Mouse (Mus musculus) lung, postnatal 14 days (tissue): ENCODE data around the gene Eng.
A peak's percentile ranks its signal among the peaks of the same experiment; 100 is the strongest.

Experiments used
- DNase-seq: peaks from one replicate; pipeline ENCODE4 v3.0.0; 2021

Gene Eng

DNA sequence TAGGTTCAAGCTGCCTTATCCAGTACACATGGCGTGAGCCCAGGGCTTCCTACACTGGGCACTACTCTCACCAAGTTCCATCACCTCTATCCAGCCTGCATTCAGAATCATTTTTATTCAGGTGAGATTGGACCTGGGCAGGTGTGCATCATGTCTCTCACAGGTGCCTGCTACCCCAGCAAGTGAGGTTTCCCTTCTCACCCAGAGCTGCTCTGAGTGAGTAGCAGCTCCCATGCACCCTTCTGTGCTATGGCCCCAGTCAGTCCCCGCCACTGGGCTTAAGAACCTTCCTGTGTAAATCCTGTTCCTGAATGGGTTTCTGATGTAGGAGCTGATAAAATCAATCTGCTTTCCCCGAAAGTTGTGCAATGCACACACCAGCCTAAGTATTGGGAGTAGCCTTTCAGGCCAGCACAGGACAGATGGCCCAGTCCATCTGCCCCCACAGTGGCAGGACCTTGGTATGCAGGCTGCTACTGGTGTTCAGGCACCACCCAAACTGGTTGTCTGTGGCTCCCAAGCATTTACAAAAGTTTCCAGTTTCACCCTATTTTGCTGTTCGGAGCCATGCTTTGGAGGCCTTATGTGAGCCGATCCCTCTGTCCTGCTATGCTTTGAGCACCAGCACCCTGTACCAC lies 22.2 kb upstream of the Eng start:
- no peak for DNase-seq

- peak; percentile 73 for DNase-seq
Observed at GRCm38 (mm10) chr2:32625212-32625872, 21.1 kb upstream of the Eng start.

GRCm38 (mm10) chr2:32625873-32626694 lies 20.3 kb upstream of the Eng start:
- no peak for DNase-seq

GRCm38 (mm10) chr2:32627266-32628043 lies 18.9 kb upstream of the Eng start:
- no peak for DNase-seq

DNA sequence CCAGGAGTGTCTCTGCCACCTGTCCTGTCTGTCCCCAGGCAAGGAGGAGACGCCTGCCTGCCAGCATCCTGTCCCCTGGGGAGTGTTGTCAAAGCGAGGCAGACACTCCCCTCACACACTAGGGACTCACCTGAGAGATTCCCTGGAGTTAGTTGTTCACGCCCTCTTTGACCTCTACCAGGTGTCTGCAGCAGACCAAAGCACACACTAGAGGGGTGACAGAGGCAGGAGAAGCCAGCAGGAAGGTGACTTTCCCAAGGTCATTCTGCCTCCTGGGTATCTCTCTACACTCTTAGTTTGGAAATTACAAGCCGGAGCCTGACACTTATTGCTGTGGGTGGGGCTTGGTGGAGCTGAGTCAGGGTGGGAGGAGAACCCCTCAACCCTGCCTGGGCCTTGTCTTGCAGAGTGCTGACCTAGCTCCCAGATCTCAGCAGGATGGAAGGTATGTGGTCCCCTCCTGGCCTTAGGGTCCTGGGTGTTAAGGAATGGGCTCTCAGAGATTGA lies 18.3 kb upstream of the Eng start:
- no peak for DNase-seq

DNA sequence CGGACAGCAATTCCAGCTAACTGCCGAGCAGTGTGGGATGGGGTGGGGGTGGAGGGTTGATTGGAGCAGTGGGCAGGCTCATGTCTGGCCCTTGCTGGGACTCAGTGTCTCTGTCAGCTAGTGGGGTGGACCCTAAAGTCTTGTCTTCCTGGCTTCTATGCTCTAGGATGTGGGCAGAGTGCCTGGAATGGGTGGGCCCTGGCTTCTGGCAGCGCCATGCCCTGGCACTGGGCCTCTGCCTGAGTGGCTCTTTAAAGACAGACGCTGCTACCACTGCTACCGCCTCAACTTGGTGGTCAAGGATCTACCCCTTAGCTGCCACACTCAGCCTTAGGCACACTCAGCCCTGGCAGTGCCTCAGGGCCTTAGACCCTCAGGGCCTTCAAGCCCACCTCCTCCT lies 17.7 kb upstream of the Eng start:
- DNase-seq, result peak; percentile 89

- peak; percentile 71 for DNase-seq
Observed at GRCm38 (mm10) chr2:32629276-32629976, 17.0 kb upstream of the Eng start.

DNA sequence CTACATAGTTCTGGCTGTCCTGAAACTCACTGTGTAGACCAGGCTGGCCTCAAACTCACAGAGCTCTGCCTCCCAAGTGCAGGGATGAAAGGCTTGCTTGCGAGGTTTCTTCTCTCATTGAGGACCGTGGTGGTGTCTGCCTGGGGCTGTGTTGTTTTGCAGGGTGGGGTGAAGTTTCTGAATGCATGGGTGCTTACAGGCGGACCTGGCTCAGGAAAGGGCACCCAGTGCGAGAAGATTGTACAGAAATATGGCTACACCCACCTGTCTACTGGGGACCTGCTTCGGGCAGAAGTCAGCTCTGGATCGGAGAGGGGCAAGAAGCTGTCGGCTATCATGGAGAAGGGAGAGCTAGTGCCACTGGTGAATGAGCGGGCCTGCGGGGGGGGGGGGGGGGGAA lies 16.4 kb upstream of the Eng start:
- no peak for DNase-seq

DNA sequence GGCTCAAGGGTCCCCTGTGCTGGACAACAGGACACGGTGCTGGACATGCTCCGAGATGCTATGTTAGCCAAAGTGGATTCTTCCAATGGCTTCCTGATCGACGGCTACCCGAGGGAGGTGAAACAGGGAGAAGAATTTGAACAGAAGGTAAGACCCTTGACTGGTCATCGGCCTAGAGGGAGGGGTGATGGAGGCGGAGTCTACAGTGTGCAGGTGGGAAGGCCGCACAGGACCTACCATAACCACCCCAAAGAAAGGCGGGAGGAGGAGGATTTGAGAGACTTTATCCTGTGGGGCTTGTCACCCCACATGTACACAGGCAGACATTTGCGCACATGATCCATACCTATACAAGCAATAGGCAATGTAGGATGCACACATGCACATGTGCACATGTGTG lies 15.3 kb upstream of the Eng start:
- DNase-seq, result no peak

DNA sequence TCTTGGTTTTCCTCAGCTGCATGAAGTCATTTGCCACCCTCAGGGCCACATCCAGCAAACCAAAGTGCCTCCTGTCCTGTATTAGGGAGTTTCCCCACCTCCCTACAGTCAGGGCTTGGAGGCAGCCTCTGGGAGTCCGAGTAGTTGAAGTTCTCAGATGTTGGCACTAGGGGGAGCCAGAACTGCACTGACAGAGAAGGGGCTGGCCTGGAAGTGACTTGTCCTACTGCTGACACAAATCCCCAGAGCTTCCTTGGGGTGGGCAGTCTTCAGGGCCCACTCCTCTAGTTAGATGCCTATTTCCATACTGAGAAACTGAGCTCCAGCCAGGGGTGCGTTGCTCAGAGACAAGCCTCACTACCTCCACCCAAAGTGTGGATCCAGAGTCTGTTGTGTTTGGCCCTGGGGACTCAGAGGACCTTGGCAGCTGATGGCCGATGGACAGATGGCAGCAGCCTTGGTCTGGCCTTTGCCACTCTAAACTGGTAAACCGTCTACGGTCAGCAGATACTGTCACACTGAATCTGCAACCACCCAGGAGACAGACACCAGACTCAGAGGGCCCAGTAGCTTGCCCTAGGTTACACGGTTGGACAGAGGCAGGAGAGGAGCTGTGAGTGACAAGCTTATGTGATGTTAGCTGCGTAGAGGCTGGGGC lies 14.5 kb upstream of the Eng start:
- DNase-seq, result peak; percentile 89

GRCm38 (mm10) chr2:32633660-32634059 lies 12.7 kb upstream of the Eng start:
- DNase-seq, result peak; percentile 66

DNA sequence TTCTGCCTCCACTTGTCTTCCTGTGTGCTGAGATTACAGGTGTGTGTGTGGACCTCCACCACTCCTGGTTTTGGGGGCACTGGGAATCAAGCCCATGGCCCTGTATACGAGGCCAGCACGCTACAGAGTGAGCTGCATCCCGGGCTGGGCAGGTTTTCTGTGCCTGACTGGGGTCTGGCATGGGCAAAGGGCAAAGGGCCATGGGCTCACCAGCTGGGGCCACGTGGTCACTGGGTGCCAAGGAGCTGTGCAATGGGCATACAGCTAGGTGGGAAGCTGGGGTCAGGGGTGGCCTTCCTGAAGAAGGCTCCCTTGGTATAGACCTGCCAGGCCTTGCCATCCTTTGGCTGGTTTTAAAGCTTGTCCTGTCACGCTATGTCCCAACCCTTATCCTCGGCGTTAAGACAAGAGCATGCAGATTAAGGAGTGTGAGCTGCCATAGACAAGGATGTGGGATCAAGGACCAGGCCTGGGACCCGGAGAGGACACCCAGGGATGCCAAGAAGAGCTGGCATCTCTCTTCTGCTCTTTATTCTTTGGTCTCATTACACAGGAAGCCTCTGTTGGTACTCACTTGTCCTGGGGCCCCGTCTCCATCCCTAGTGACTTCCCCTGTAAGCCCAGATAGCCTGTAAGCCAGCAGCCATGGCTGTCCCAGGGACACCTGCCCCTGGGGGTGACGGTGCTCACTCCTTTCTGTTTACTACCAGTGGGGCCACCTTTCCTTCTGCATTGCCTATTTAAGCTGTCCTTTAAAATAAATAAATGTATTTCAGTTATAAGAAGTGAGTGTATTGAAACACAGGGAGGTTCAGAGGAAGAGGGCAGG lies 11.9 kb upstream of the Eng start:
- DNase-seq, result no peak

GRCm38 (mm10) chr2:32636617-32637016 lies 9.8 kb upstream of the Eng start:
- DNase-seq, result no peak

GRCm38 (mm10) chr2:32637778-32638281 lies 8.6 kb upstream of the Eng start:
- peak; percentile 80 for DNase-seq

DNA sequence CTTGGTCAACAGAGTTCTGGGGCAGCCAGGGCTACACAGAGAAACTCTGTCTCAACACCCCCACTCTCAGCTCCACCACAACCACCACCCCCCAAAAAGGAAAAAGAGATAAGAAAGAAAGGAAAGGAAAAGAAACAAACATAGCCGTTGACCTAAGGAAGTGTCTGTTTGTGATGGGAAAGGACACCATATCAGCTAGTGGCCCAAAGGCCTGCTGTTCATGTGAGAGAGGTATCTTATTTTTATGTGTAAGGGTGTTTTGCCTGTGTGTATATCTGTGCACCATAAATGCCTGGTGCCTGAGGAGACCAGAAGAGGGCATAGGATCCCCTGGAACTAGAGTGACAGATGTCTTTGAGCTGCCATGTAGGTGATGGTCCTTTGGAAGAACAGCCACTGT lies 6.8 kb upstream of the Eng start:
- no peak for DNase-seq

DNA sequence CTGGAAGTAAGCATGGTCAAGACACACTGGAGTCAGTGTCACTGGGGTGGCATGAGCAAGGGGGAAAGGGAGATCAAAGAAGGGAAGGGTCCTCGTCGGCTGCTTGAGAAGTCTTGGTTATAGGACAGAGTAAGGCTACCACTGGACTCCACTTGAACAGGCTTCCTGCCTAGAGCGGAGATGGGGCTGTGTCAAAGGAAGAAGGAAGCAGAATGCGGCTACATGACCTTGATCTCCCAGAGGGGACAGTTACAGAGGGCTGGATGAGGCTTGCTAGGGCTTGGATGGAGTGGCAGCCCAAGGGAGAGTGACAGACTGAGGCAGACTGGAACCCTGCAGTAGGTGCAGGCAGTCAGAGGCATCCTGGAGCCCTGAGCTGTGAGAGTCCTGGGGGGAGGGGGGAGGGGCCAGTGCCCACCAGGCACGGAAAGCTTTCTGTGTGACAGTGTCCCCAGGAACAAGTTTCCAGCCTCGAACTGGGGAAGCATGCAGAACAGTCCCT lies 5.8 kb upstream of the Eng start:
- no peak for DNase-seq

- DNase-seq, result no peak
Observed at GRCm38 (mm10) chr2:32641810-32642209, 4.6 kb upstream of the Eng start.

- no peak for DNase-seq
Observed at GRCm38 (mm10) chr2:32642813-32643212, 3.6 kb upstream of the Eng start.

DNA sequence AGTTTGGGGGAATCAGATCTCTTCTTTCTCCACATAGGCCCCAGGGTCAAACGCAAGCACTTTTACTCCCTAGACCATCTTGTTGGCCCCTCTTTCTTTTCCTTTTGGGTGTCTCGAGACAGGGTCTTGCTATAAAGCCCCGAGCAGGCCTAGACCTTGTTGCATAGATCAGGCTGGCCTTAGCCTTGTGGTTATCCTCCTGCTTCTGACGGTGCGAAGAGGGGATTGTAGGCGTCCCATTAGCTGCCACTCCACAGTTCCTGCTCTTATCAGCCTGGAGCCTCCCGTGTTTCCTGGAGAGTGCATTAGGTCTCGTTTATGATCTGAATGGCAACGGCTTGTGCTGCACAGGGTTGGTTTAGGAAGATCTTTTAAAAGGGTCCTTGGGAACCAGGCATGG lies 2.3 kb upstream of the Eng start:
- DNase-seq, result no peak

- DNase-seq, result no peak
Observed at GRCm38 (mm10) chr2:32644799-32645475, 1.5 kb upstream of the Eng start.
